In genomic region chr11:21425480-21426101, GRCm38 (mm10) we compare ENCODE assay signal across 10 mouse cellular contexts. TPM values are rescaled to one million over a fixed set of nuclear protein-coding genes. Genes with fewer than 3 reads are reported as not detected.
DNase-seq lines count a peak whose midpoint lies in the region; ATAC-seq and TF ChIP-seq lines count a peak whose summit lies in the region.
"Had no signal": no experiment of that assay in that cellular context is flagged by ENCODE, and none has a peak within 500 bp of the region (broad histone marks: within the 10 kb centered on the region; RNA-seq: fewer than 3 reads in every experiment).

No protein-coding gene starts in this region.

- no peak for ATAC-seq in liver, embryonic 13.5 days (ENCODE audit: low read depth)
- ATAC-seq in intestine, postnatal 0 days = no peak
- no peak for ATAC-seq in intestine, embryonic 16.5 days
- ATAC-seq: midbrain, embryonic 13.5 days had no signal

- no peak for TF ChIP-seq CTCF in intestine, postnatal 0 days (IDR thresholded peaks at IDR 0.05; ENCODE audit: low read depth)

- H3K4me2 ChIP-seq in liver, embryonic 13.5 days = no peak overlapping the region
- no peak overlapping the region for H3K4me2 ChIP-seq in intestine, postnatal 0 days (replicated peaks; ENCODE audit: low read depth)
- no peak overlapping the region for H3K4me2 ChIP-seq in intestine, embryonic 16.5 days (ENCODE audit: low read depth, low read length)
- H3K4me2 ChIP-seq: hindbrain, embryonic 13.5 days; midbrain, embryonic 13.5 days had no signal

- 66% methylated on average over 6 of the region's 6 CpGs for WGBS in liver, embryonic 13.5 days (ENCODE audit: insufficient replicate concordance)
- WGBS in intestine, postnatal 0 days = 83% methylated on average over 6 of the region's 6 CpGs
- 82% methylated on average over 6 of the region's 6 CpGs for WGBS in intestine, embryonic 16.5 days

- H3K36me3 ChIP-seq in liver, embryonic 13.5 days = no peaks in the 10 kb centered on the region
- H3K36me3 ChIP-seq in intestine, postnatal 0 days (ENCODE audit: control insufficient read depth, insufficient read depth) = no peaks in the 10 kb centered on the region
- no peaks in the 10 kb centered on the region for H3K36me3 ChIP-seq in intestine, embryonic 16.5 days (ENCODE audit: control insufficient read depth, insufficient read depth, low read length)
- H3K36me3 ChIP-seq: hindbrain, embryonic 13.5 days; midbrain, embryonic 13.5 days had no signal

- no peaks in the 10 kb centered on the region for H3K4me1 ChIP-seq in liver, embryonic 13.5 days (replicated peaks)
- H3K4me1 ChIP-seq in intestine, postnatal 0 days (replicated peaks; ENCODE audit: control insufficient read depth, insufficient read depth, low read length) = 0 out of 2 replicates have a peak, but pooled peaks cover 7% of the 10 kb centered on the region
- H3K4me1 ChIP-seq in intestine, embryonic 16.5 days (ENCODE audit: control insufficient read depth, insufficient read depth, low read length) = peaks cover 3% of the 10 kb centered on the region; the same call in 1 of the 2 replicates
- H3K4me1 ChIP-seq: hindbrain, embryonic 13.5 days; midbrain, embryonic 13.5 days had no signal

- DNase-seq in gastrocnemius, adult 18-20 months (ENCODE audit: low spot score) = peak; percentile 65
- no peak for DNase-seq in gastrocnemius, postnatal 10 days
- no peak for DNase-seq in liver, embryonic 13.5 days
- DNase-seq in liver (no peak), adipocyte (ENCODE audit: low spot score) (peak; percentile 69)
- DNase-seq in layer of hippocampus, postnatal 10 days (ENCODE audit: low spot score in 2 of 2) = peak; percentile 11 to 13

- no peaks in the 10 kb centered on the region for H3K9me3 ChIP-seq in liver, embryonic 13.5 days (replicated peaks)
- H3K9me3 ChIP-seq in intestine, postnatal 0 days (ENCODE audit: control insufficient read depth) = no peaks in the 10 kb centered on the region
- H3K9me3 ChIP-seq in intestine, embryonic 16.5 days (ENCODE audit: control insufficient read depth, low read length) = no peaks in the 10 kb centered on the region
- H3K9me3 ChIP-seq: hindbrain, embryonic 13.5 days; midbrain, embryonic 13.5 days had no signal

- H3K27me3 ChIP-seq in liver, embryonic 13.5 days = no peaks in the 10 kb centered on the region
- no peaks in the 10 kb centered on the region for H3K27me3 ChIP-seq in intestine, postnatal 0 days (replicated peaks; ENCODE audit: control insufficient read depth, insufficient read depth, low read length)
- no peaks in the 10 kb centered on the region for H3K27me3 ChIP-seq in intestine, embryonic 16.5 days (replicated peaks; ENCODE audit: control insufficient read depth, insufficient read depth, low read length)
- H3K27me3 ChIP-seq: hindbrain, embryonic 13.5 days; midbrain, embryonic 13.5 days had no signal

- no peak overlapping the region for H3K4me3 ChIP-seq in liver, embryonic 13.5 days (replicated peaks)
- H3K4me3 ChIP-seq in intestine, postnatal 0 days (ENCODE audit: low read depth, low read length) = no peak overlapping the region
- H3K4me3 ChIP-seq in intestine, embryonic 16.5 days (ENCODE audit: low read length) = no peak overlapping the region
- H3K4me3 ChIP-seq: hindbrain, embryonic 13.5 days; midbrain, embryonic 13.5 days had no signal

- H3K9ac ChIP-seq in liver, embryonic 13.5 days = no peak overlapping the region
- no peak overlapping the region for H3K9ac ChIP-seq in intestine, postnatal 0 days (ENCODE audit: low read depth, low read length)
- no peak overlapping the region for H3K9ac ChIP-seq in intestine, embryonic 16.5 days (ENCODE audit: low read depth, low read length)
- H3K9ac ChIP-seq: hindbrain, embryonic 13.5 days; midbrain, embryonic 13.5 days had no signal

- peak overlapping the region; percentile 32; the same call in 1 of the 2 replicates for H3K27ac ChIP-seq in liver, embryonic 13.5 days
- no peak overlapping the region for H3K27ac ChIP-seq in intestine, postnatal 0 days (ENCODE audit: low read depth, low read length)
- H3K27ac ChIP-seq in intestine, embryonic 16.5 days (ENCODE audit: low read length) = no peak overlapping the region
- H3K27ac ChIP-seq: hindbrain, embryonic 13.5 days; midbrain, embryonic 13.5 days had no signal

RNA-seq across cellular contexts. Expression of gene Ugp2, which starts 54.6 kb away (rescaled TPM):
- total RNA-seq in gastrocnemius, adult 18-20 months (2021) = 100 to 1,000 TPM; 488 to 583 TPM
- 100 to 1,000 TPM; 290 to 306 TPM for total RNA-seq in gastrocnemius, postnatal 10 days (2021)
- 30.9 and 39.1 TPM in 2 replicates for polyA plus RNA-seq in liver, embryonic 13.5 days (2015; fragmentation: Nextera tagmentation; extraction: Ambion mirVana)
- total RNA-seq in layer of hippocampus, postnatal 10 days (2021) = 10 to 100 TPM; 72.1 to 78.1 TPM
- polyA plus RNA-seq in intestine, postnatal 0 days (2015; fragmentation: Nextera tagmentation; extraction: Ambion mirVana) = 152 and 156 TPM in 2 replicates
- 122 and 130 TPM in 2 replicates for polyA plus RNA-seq in intestine, embryonic 16.5 days (2015; fragmentation: Nextera tagmentation; extraction: Ambion mirVana)

Comparison
In these comparisons a context has a peak if more than half of its experiments do, and no peak if none do; other contexts are left out.
1. DNase-seq: peak in gastrocnemius, adult 18-20 months (single experiment), adipocyte (single experiment) and layer of hippocampus, postnatal 10 days (2 of 2); none in gastrocnemius, postnatal 10 days (single experiment), liver, embryonic 13.5 days (single experiment) and liver (single experiment).